Mouse (Mus musculus) telencephalon, adult 2 months (tissue): ENCODE measurements at regions not wholly inside any gene's neighbourhood (a gene's known extent, or its start where the extent isn't known, plus 50 kb on each side); places are given as distances from the start of the nearest gene placed in this dataset.

Experiments used
- DNase-seq: peaks from one replicate; pipeline ENCODE4 v3.0.0-alpha.2; 2011; ENCODE audit warnings: low read depth, low spot score

DNA sequence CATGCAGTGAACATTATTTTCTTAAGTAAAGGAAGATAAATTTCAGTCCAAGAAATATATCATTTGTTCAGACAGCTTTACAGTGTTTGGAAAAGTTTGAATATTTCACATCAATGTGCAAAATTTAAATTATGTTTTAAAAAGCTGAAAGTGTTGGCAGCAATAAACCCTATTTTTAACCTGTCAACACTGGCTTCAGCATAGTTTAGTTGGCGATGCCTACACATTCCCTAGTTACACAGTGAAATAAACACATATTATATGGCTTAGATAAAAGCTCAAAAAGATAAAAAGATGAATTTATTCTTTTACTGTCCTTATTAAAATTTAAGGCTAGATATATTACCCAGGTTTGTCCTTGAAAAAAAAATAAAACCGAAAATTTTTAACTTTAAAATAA, 471.8 kb upstream of the Ncam2 start:
- DNase-seq: peak; percentile 48

DNA sequence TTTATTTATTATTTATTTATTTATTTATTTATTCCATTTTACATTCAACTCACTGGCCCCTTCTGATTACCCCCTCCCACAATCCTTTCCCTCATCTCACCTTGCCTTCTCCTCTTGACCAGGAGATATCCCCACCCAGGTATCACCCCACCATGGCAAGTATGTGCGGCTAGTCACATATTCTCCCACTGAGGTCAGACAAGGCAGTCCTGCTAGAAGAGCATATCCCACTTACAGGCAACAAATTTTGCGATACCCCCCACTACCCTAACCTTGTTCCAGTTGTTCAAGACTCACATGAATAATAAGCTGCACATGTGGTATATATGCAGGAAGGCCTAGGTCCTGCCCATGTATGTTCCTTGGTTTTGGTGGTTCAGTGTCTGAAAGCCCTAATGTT, 427.2 kb upstream of the Ncam2 start:
- DNase-seq: no peak

DNA sequence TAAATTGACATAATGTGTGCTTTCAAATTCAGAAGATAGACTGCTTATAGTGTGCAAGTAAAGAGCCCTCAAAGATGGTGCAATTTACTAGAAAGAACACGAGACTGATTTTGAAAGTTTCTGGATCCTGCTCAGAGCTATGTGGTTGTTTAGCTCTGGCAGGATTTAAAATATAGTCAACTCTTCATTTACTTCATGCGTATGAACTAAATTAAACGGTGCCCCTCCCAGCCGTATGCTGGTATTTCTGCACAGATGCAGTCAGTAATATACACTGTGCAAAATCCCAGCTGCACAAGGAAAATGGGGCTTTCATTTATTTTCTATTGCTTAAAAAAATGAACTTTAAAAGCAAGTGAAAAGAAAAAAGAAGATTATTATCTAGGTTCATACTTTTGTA, 383.4 kb upstream of the Ncam2 start:
- DNase-seq: peak; percentile 35

DNA sequence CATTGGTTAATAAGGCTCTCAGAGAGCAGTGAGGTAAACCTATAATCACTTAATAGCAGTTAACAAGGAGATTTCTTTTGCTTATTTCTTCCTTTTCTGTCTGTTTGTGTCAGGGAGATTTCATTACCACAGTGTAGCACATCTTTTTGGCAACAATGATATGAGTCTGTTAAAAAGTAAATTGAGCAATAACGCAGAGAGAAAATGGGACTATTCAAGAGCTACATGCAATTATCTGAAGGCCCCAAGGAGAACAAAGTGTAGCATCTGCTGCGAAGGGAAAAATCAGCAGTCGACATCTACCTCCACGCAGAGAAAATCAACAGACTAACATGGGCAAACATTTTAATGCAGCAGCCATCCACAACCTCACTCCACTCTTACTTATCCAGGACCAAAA, 366.0 kb upstream of the Ncam2 start:
- DNase-seq: no peak
